Mouse (Mus musculus) midbrain, embryonic 10.5 days (tissue): ENCODE measurements around the gene Tm9sf2. TPM values are rescaled to one million over a fixed set of nuclear protein-coding genes. Genes with fewer than 3 reads are reported as not detected.

Source experiments
- DNase-seq: peaks from one replicate; pipeline ENCODE4 v3.0.0-alpha.2; 2017; ENCODE audit warnings: low spot score
- H3K27ac ChIP-seq: fragments of 300-500 bp; sonication (generic); replicated peaks from 2 replicates; pipeline ENCODE4 v1.5.1; 2016; ENCODE audit warnings: mild to moderate bottlenecking
- H3K27me3 ChIP-seq: fragments of 300-500 bp; sonication (generic); 2 replicates; pipeline ENCODE4 v1.6.1; 2016; ENCODE audit warnings: low read depth, mild to moderate bottlenecking; ENCODE audit not compliant: poor library complexity, severe bottlenecking
- H3K36me3 ChIP-seq: fragments of 300-500 bp; sonication (generic); 2 replicates; pipeline ENCODE4 v1.6.1; 2016; ENCODE audit warnings: mild to moderate bottlenecking, moderate library complexity
- H3K4me1 ChIP-seq: fragments of 300-500 bp; sonication (generic); 2 replicates; pipeline ENCODE4 v1.6.1; 2016
- H3K4me3 ChIP-seq: fragments of 300-500 bp; sonication (generic); 2 replicates; pipeline ENCODE4 v1.5.1; 2016; ENCODE audit warnings: mild to moderate bottlenecking, moderate library complexity
- H3K9me3 ChIP-seq: fragments of 300-500 bp; sonication (generic); replicated peaks from 2 replicates; pipeline ENCODE4 v1.6.1; 2016; ENCODE audit warnings: mild to moderate bottlenecking
- WGBS: fragments of 180-500 bp; shearing (Covaris S2); methylation state at CpG from one replicate; pipeline ENCODE4 v1.1.7; 2016; 5-methylcytosine and 5-hydroxymethylcytosine counted together
- polyA plus RNA-seq: library from polyadenylated mRNA; unstranded; fragments of >200 nt; fragmentation: Nextera tagmentation; extraction: Ambion mirVana; gene quantifications from 2 replicates; pipeline ENCODE4 v1.2.1, GENCODE M21; 2016

Gene Tm9sf2
- polyA plus RNA-seq, 1 experiment from 2014 or later = 133 TPM

GRCm38 (mm10) chr14:122105391-122106285, 1.2 kb upstream of the Tm9sf2 start:
- no peak for DNase-seq
- H3K27ac ChIP-seq = peak overlapping the region; percentile 86
- H3K4me1 ChIP-seq = peaks cover 43% of the 10 kb centered on the region
- H3K36me3 ChIP-seq = peaks cover 3% of the 10 kb centered on the region
- WGBS = 72% methylated on average over 16 of the region's 16 CpGs
- no peaks in the 10 kb centered on the region for H3K9me3 ChIP-seq
- no peaks in the 10 kb centered on the region for H3K27me3 ChIP-seq
- H3K4me3 ChIP-seq = peak overlapping the region; percentile 98

- peak overlapping the region; percentile 98 for H3K4me3 ChIP-seq
- no peaks in the 10 kb centered on the region for H3K27me3 ChIP-seq
- whole genome bisulfite sequencing = 5% methylated on average over 44 of the region's 44 CpGs
- H3K27ac ChIP-seq = peak overlapping the region; percentile 91
- peaks cover 19% of the 10 kb centered on the region for H3K36me3 ChIP-seq
- no peak for DNase-seq
- no peaks in the 10 kb centered on the region for H3K9me3 ChIP-seq
- peaks cover 43% of the 10 kb centered on the region for H3K4me1 ChIP-seq
These were observed 810 bp downstream of the Tm9sf2 start for GRCm38 (mm10) chr14:122107481-122108214.

GRCm38 (mm10) chr14:122111681-122112080, 4.8 kb downstream of the Tm9sf2 start:
- H3K9me3 ChIP-seq = no peaks in the 10 kb centered on the region
- 91% methylated on average over 2 of the region's 2 CpGs for WGBS
- H3K4me1 ChIP-seq = peaks cover 21% of the 10 kb centered on the region
- DNase-seq = no peak
- no peak overlapping the region for H3K27ac ChIP-seq
- no peak overlapping the region for H3K4me3 ChIP-seq
- H3K36me3 ChIP-seq = peaks cover 23% of the 10 kb centered on the region
- no peaks in the 10 kb centered on the region for H3K27me3 ChIP-seq

GRCm38 (mm10) chr14:122112311-122112710, 5.5 kb downstream of the Tm9sf2 start:
- Histone ChIP-seq H3K4me3 (no peak overlapping the region), H3K4me1 (peaks cover 21% of the 10 kb centered on the region), H3K9me3 (no peaks in the 10 kb centered on the region), H3K27ac (no peak overlapping the region), H3K36me3 (peaks cover 23% of the 10 kb centered on the region), H3K27me3 (no peaks in the 10 kb centered on the region)
- 88% methylated on average over 5 of the region's 5 CpGs for WGBS
- DNase-seq = no peak

GRCm38 (mm10) chr14:122116200-122116599, 9.4 kb downstream of the Tm9sf2 start:
- H3K4me3 ChIP-seq = no peak overlapping the region
- no peak overlapping the region for H3K27ac ChIP-seq
- H3K4me1 ChIP-seq = no peaks in the 10 kb centered on the region
- H3K36me3 ChIP-seq = peaks cover 19% of the 10 kb centered on the region
- WGBS = 98% methylated on average over 1 of the region's 1 CpGs
- H3K27me3 ChIP-seq = no peaks in the 10 kb centered on the region
- no peak for DNase-seq
- no peaks in the 10 kb centered on the region for H3K9me3 ChIP-seq

GRCm38 (mm10) chr14:122130111-122130797, 23.4 kb downstream of the Tm9sf2 start:
- Histone ChIP-seq H3K9me3 (no peaks in the 10 kb centered on the region), H3K36me3 (peaks cover 74% of the 10 kb centered on the region), H3K4me1 (no peaks in the 10 kb centered on the region), H3K27me3 (no peaks in the 10 kb centered on the region), H3K27ac (no peak overlapping the region), H3K4me3 (no peak overlapping the region)
- no peak for DNase-seq
- 90% methylated on average over 5 of the region's 5 CpGs for WGBS

GRCm38 (mm10) chr14:122131644-122132043, 24.8 kb downstream of the Tm9sf2 start:
- Histone ChIP-seq H3K4me3 (no peak overlapping the region), H3K9me3 (no peaks in the 10 kb centered on the region), H3K36me3 (peaks cover 67% of the 10 kb centered on the region), H3K4me1 (no peaks in the 10 kb centered on the region), H3K27ac (no peak overlapping the region), H3K27me3 (no peaks in the 10 kb centered on the region)
- 90% methylated on average over 2 of the region's 2 CpGs for WGBS
- no peak for DNase-seq

GRCm38 (mm10) chr14:122136368-122136928, 29.6 kb downstream of the Tm9sf2 start:
- Histone ChIP-seq H3K4me3 (no peak overlapping the region), H3K4me1 (no peaks in the 10 kb centered on the region), H3K9me3 (no peaks in the 10 kb centered on the region), H3K27me3 (no peaks in the 10 kb centered on the region), H3K36me3 (peaks cover 63% of the 10 kb centered on the region), H3K27ac (no peak overlapping the region)
- no peak for DNase-seq
- 93% methylated on average over 3 of the region's 3 CpGs for WGBS

- H3K9me3 ChIP-seq = no peaks in the 10 kb centered on the region
- H3K36me3 ChIP-seq = peaks cover 65% of the 10 kb centered on the region
- 93% methylated on average over 7 of the region's 7 CpGs for WGBS
- DNase-seq = no peak
- H3K27me3 ChIP-seq = no peaks in the 10 kb centered on the region
- H3K4me1 ChIP-seq = no peaks in the 10 kb centered on the region
- H3K27ac ChIP-seq = no peak overlapping the region
- H3K4me3 ChIP-seq = no peak overlapping the region
These were observed 30.4 kb downstream of the Tm9sf2 start for GRCm38 (mm10) chr14:122137234-122137633.

GRCm38 (mm10) chr14:122140126-122140525, 33.3 kb downstream of the Tm9sf2 start:
- 80% methylated on average over 1 of the region's 1 CpGs for WGBS
- H3K4me3 ChIP-seq = no peak overlapping the region
- H3K4me1 ChIP-seq = no peaks in the 10 kb centered on the region
- H3K27me3 ChIP-seq = no peaks in the 10 kb centered on the region
- DNase-seq = no peak
- H3K36me3 ChIP-seq = peaks cover 82% of the 10 kb centered on the region
- H3K9me3 ChIP-seq = no peaks in the 10 kb centered on the region
- no peak overlapping the region for H3K27ac ChIP-seq

GRCm38 (mm10) chr14:122143585-122144269, 36.9 kb downstream of the Tm9sf2 start:
- 87% methylated on average over 4 of the region's 4 CpGs for WGBS
- H3K36me3 ChIP-seq = peaks cover 95% of the 10 kb centered on the region
- no peaks in the 10 kb centered on the region for H3K27me3 ChIP-seq
- no peak for DNase-seq
- no peaks in the 10 kb centered on the region for H3K9me3 ChIP-seq
- no peaks in the 10 kb centered on the region for H3K4me1 ChIP-seq
- H3K27ac ChIP-seq = no peak overlapping the region
- H3K4me3 ChIP-seq = no peak overlapping the region

- H3K4me1 ChIP-seq = peaks cover 10% of the 10 kb centered on the region
- H3K27me3 ChIP-seq = no peaks in the 10 kb centered on the region
- 88% methylated on average over 1 of the region's 1 CpGs for WGBS
- no peak overlapping the region for H3K27ac ChIP-seq
- no peaks in the 10 kb centered on the region for H3K9me3 ChIP-seq
- H3K36me3 ChIP-seq = peaks cover 97% of the 10 kb centered on the region
- no peak overlapping the region for H3K4me3 ChIP-seq
- no peak for DNase-seq
These were observed 38.5 kb downstream of the Tm9sf2 start for GRCm38 (mm10) chr14:122145374-122145773.
